Mouse (Mus musculus) heart, embryonic 12.5 days (tissue): Measurements from ENCODE around the gene Galnt10. TPM values are rescaled to one million over a fixed set of nuclear protein-coding genes. Genes with fewer than 3 reads are reported as not detected.

Experiments used
- ATAC-seq: fragments of 200-750 bp; cut with Nextera tagmentation; 2 replicates; pipeline ENCODE4 v1.8.0; 2017; ENCODE audit warnings: moderate TSS enrichment, moderate library complexity; ENCODE audit not compliant: insufficient number of reproducible peaks, low FRiP score
- H3K27ac ChIP-seq: fragments of 300-500 bp; sonication (generic); 2 replicates; pipeline ENCODE4 v1.5.1; 2016; ENCODE audit warnings: mild to moderate bottlenecking, moderate library complexity; ENCODE audit not compliant: poor library complexity, severe bottlenecking
- H3K27me3 ChIP-seq: fragments of 300-500 bp; sonication (generic); replicated peaks from 2 replicates; pipeline ENCODE4 v1.6.1; 2016; ENCODE audit warnings: mild to moderate bottlenecking, moderate library complexity
- H3K36me3 ChIP-seq: fragments of 300-500 bp; sonication (generic); 2 replicates; pipeline ENCODE4 v1.6.1; 2016; ENCODE audit warnings: mild to moderate bottlenecking, moderate library complexity
- H3K4me1 ChIP-seq: fragments of 300-500 bp; sonication (generic); replicated peaks from 2 replicates; pipeline ENCODE4 v1.6.1; 2016; ENCODE audit warnings: mild to moderate bottlenecking
- H3K4me2 ChIP-seq: fragments of 300-500 bp; sonication (generic); 2 replicates; pipeline ENCODE4 v1.6.1; 2016; ENCODE audit warnings: mild to moderate bottlenecking, moderate library complexity
- H3K4me3 ChIP-seq: fragments of 300-500 bp; sonication (generic); 2 replicates; pipeline ENCODE4 v1.5.1; 2016; ENCODE audit warnings: mild to moderate bottlenecking
- H3K9ac ChIP-seq: fragments of 300-500 bp; sonication (generic); 2 replicates; pipeline ENCODE4 v1.6.1; 2016; ENCODE audit warnings: mild to moderate bottlenecking, moderate library complexity
- H3K9me3 ChIP-seq: fragments of 300-500 bp; sonication (generic); replicated peaks from 2 replicates; pipeline ENCODE4 v1.6.1; 2016; ENCODE audit warnings: mild to moderate bottlenecking, moderate library complexity
- WGBS: fragments of 180-500 bp; shearing (Covaris S2); methylation state at CpG from one replicate; pipeline ENCODE4 v1.1.7; 2016; 5-methylcytosine and 5-hydroxymethylcytosine counted together
- polyA plus RNA-seq: library from polyadenylated mRNA; unstranded; fragments of >200 nt; fragmentation: Nextera tagmentation; extraction: Ambion mirVana; gene quantifications from 2 replicates; pipeline ENCODE4 v1.2.1, GENCODE M21; 2016

Gene Galnt10
- polyA plus RNA-seq, 1 experiment from 2014 or later, result 15.9 TPM

- Histone ChIP-seq H3K4me2 (no peak overlapping the region), H3K9ac (no peak overlapping the region), H3K9me3 (no peaks in the 10 kb centered on the region), H3K36me3 (peaks cover 6% of the 10 kb centered on the region), H3K4me3 (no peak overlapping the region), H3K27ac (no peak overlapping the region), H3K27me3 (no peaks in the 10 kb centered on the region), H3K4me1 (0 out of 2 replicates have a peak, but pooled peaks cover 2% of the 10 kb centered on the region)
- WGBS, result 82% methylated on average over 10 of the region's 10 CpGs
- no peak for ATAC-seq
Observed at GRCm38 (mm10) chr11:57732410-57733281, 87.4 kb downstream of the Galnt10 start.

GRCm38 (mm10) chr11:57747294-57748080 is 102.2 kb downstream of the Galnt10 start:
- 90% methylated on average over 19 of the region's 19 CpGs for WGBS
- ATAC-seq, result no peak
- H3K4me2 ChIP-seq, result no peak overlapping the region
- peaks cover 27% of the 10 kb centered on the region for H3K4me1 ChIP-seq
- no peaks in the 10 kb centered on the region for H3K9me3 ChIP-seq
- H3K9ac ChIP-seq, result no peak overlapping the region
- no peak overlapping the region for H3K4me3 ChIP-seq
- H3K27ac ChIP-seq, result no peak overlapping the region
- H3K36me3 ChIP-seq, result no peaks in the 10 kb centered on the region
- no peaks in the 10 kb centered on the region for H3K27me3 ChIP-seq

GRCm38 (mm10) chr11:57753538-57754203 is 108.4 kb downstream of the Galnt10 start:
- H3K36me3 ChIP-seq, result no peaks in the 10 kb centered on the region
- no peak overlapping the region for H3K27ac ChIP-seq
- H3K27me3 ChIP-seq, result 0 out of 2 replicates have a peak, but pooled peaks cover 2% of the 10 kb centered on the region
- ATAC-seq, result no peak
- H3K9me3 ChIP-seq, result no peaks in the 10 kb centered on the region
- no peak overlapping the region for H3K4me2 ChIP-seq
- no peak overlapping the region for H3K4me3 ChIP-seq
- no peak overlapping the region for H3K9ac ChIP-seq
- peaks cover 42% of the 10 kb centered on the region for H3K4me1 ChIP-seq
- WGBS, result 51% methylated on average over 14 of the region's 14 CpGs

- ATAC-seq, result no peak
- 76% methylated on average over 9 of the region's 9 CpGs for WGBS
Observed at GRCm38 (mm10) chr11:57758621-57759020, 113.4 kb downstream of the Galnt10 start.

GRCm38 (mm10) chr11:57760509-57761058 is 115.3 kb downstream of the Galnt10 start:
- no peak for ATAC-seq
- 36% methylated on average over 14 of the region's 14 CpGs for WGBS
- Histone ChIP-seq H3K27ac (no peak overlapping the region), H3K4me2 (no peak overlapping the region), H3K9me3 (peaks cover 9% of the 10 kb centered on the region), H3K4me3 (no peak overlapping the region), H3K9ac (no peak overlapping the region), H3K27me3 (no peaks in the 10 kb centered on the region), H3K4me1 (no peaks in the 10 kb centered on the region), H3K36me3 (peaks cover 12% of the 10 kb centered on the region)

More at GRCm38 (mm10) chr11:57758621-57759020, 113.4 kb downstream of the Galnt10 start:
- Histone ChIP-seq H3K27me3 (0 out of 2 replicates have a peak, but pooled peaks cover 2% of the 10 kb centered on the region), H3K9ac (no peak overlapping the region), H3K36me3 (peaks cover 8% of the 10 kb centered on the region), H3K4me2 (no peak overlapping the region), H3K27ac (no peak overlapping the region), H3K4me1 (peaks cover 3% of the 10 kb centered on the region), H3K9me3 (peaks cover 5% of the 10 kb centered on the region), H3K4me3 (no peak overlapping the region)

- no peaks in the 10 kb centered on the region for H3K4me1 ChIP-seq
- peaks cover 9% of the 10 kb centered on the region for H3K9me3 ChIP-seq
- no peak overlapping the region for H3K9ac ChIP-seq
- ATAC-seq, result no peak
- H3K4me2 ChIP-seq, result no peak overlapping the region
- 94% methylated on average over 4 of the region's 4 CpGs for WGBS
- no peak overlapping the region for H3K27ac ChIP-seq
- H3K27me3 ChIP-seq, result no peaks in the 10 kb centered on the region
- H3K4me3 ChIP-seq, result no peak overlapping the region
- H3K36me3 ChIP-seq, result peaks cover 18% of the 10 kb centered on the region
Observed at GRCm38 (mm10) chr11:57761347-57761746, 116.1 kb downstream of the Galnt10 start.

GRCm38 (mm10) chr11:57764124-57764523 is 118.9 kb downstream of the Galnt10 start:
- no peak for ATAC-seq
- H3K4me3 ChIP-seq, result no peak overlapping the region
- no peak overlapping the region for H3K9ac ChIP-seq
- no peak overlapping the region for H3K4me2 ChIP-seq
- H3K27ac ChIP-seq, result no peak overlapping the region
- peaks cover 24% of the 10 kb centered on the region for H3K36me3 ChIP-seq
- peaks cover 5% of the 10 kb centered on the region; the same call in 1 of the 2 replicates for H3K4me1 ChIP-seq
- WGBS, result 81% methylated on average over 3 of the region's 3 CpGs
- peaks cover 9% of the 10 kb centered on the region for H3K9me3 ChIP-seq
- no peaks in the 10 kb centered on the region for H3K27me3 ChIP-seq

- H3K27me3 ChIP-seq, result no peaks in the 10 kb centered on the region
- peaks cover 9% of the 10 kb centered on the region for H3K9me3 ChIP-seq
- H3K4me1 ChIP-seq, result peaks cover 6% of the 10 kb centered on the region; the same call in 1 of the 2 replicates
- H3K36me3 ChIP-seq, result peaks cover 32% of the 10 kb centered on the region
- ATAC-seq, result 0 out of 2 replicates have a peak, but pooled peaks have one; percentile 18
- H3K4me2 ChIP-seq, result no peak overlapping the region
- 77% methylated on average over 12 of the region's 12 CpGs for WGBS
- no peak overlapping the region for H3K4me3 ChIP-seq
- no peak overlapping the region for H3K9ac ChIP-seq
- H3K27ac ChIP-seq, result no peak overlapping the region
Observed at GRCm38 (mm10) chr11:57766617-57767016, 121.4 kb downstream of the Galnt10 start.

- Histone ChIP-seq H3K27ac (no peak overlapping the region), H3K9me3 (peaks cover 9% of the 10 kb centered on the region), H3K4me2 (no peak overlapping the region), H3K36me3 (peaks cover 32% of the 10 kb centered on the region), H3K27me3 (no peaks in the 10 kb centered on the region), H3K4me3 (no peak overlapping the region), H3K9ac (no peak overlapping the region), H3K4me1 (peaks cover 6% of the 10 kb centered on the region; the same call in 1 of the 2 replicates)
- no peak for ATAC-seq
- 69% methylated on average over 6 of the region's 6 CpGs for WGBS
Observed at GRCm38 (mm10) chr11:57767171-57767570, 121.9 kb downstream of the Galnt10 start.

GRCm38 (mm10) chr11:57770776-57771175 is 125.5 kb downstream of the Galnt10 start:
- Histone ChIP-seq H3K27ac (no peak overlapping the region), H3K4me2 (no peak overlapping the region), H3K36me3 (peaks cover 21% of the 10 kb centered on the region; the same call in 1 of the 2 replicates), H3K27me3 (no peaks in the 10 kb centered on the region), H3K9ac (no peak overlapping the region), H3K9me3 (no peaks in the 10 kb centered on the region), H3K4me1 (peaks cover 20% of the 10 kb centered on the region), H3K4me3 (no peak overlapping the region)
- no peak for ATAC-seq
- 90% methylated on average over 5 of the region's 5 CpGs for WGBS
